Mouse (Mus musculus): ENCODE measurements at regions not wholly inside any gene's neighbourhood (a gene's known extent, or its start where the extent isn't known, plus 50 kb on each side); places are given as distances from the start of the nearest gene placed in this dataset.

GRCm38 (mm10) chr3:120217710-120218109 lies 433.4 kb upstream of the Ptbp2 start:
- DNase-seq (ENCODE audit: low spot score) = no peak

DNA sequence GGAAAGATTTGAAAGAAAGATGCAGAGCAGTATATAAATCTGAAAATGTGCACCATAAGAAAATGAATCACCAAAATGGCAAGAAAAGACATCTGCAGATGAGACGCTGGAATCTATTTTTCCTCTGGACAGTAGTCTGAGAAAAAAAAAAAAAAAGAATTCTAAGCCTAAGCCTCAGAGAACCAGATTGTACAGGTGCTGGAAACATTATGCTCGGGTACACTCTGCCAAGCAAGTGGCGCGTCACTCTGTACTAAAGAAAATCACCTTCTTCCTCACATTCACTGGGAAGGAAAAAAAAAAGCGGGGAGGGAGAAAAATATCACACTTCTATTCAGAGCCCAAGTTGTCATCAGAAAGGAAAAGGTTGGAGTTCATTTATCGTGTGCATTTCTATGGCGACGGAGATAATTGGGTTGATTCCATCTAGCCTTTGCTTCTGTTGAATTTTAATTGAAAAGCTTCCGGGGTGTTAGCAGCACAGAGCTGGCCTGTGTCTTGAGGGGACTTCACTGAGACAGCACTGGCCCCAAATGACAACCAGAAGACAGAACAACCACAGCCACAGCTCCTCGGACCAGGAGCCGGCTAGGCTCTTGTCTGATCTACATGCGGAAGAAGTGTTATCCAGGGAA lies 430.5 kb upstream of the Ptbp2 start:
- no peak for DNase-seq (ENCODE audit: low spot score)

- no peak for DNase-seq (ENCODE audit: low spot score)
These were observed 415.1 kb upstream of the Ptbp2 start for GRCm38 (mm10) chr3:120199403-120199802.

DNA sequence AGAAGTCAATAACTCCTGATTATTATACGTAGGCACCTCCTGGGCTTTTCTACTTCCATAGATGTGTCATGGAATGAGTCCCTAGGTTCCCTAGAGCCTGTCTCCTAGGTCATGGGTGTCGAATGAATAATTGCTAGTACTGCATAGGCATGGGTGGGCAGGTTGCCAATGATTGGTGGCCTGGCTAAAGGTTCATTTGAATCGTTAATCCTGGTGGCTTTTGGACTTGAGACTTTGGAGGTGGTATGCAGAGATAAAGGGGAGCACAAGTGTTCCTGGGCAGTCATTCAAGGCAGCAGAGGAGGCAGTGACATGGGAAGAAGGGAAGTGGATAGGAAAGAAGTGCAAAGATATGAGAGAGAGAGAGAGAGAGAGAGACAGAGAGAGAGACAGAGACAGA lies 410.2 kb upstream of the Ptbp2 start:
- DNase-seq (ENCODE audit: low spot score) = no peak

GRCm38 (mm10) chr3:120192439-120193326 lies 408.4 kb upstream of the Ptbp2 start:
- peak; percentile 29 for DNase-seq (ENCODE audit: low spot score)

GRCm38 (mm10) chr3:120189606-120190005 lies 405.3 kb upstream of the Ptbp2 start:
- no peak for DNase-seq (ENCODE audit: low spot score)

GRCm38 (mm10) chr3:120180931-120181610 lies 396.8 kb upstream of the Ptbp2 start:
- DNase-seq (ENCODE audit: low spot score) = no peak

GRCm38 (mm10) chr3:120175632-120176031 lies 391.4 kb upstream of the Ptbp2 start:
- peak; percentile 3 for DNase-seq (ENCODE audit: low spot score)

All from lung, postnatal 25 days (tissue).